Mouse (Mus musculus) midbrain, embryonic 16.5 days (tissue): ENCODE data around the gene Ipcef1. TPM values are rescaled to one million over a fixed set of nuclear protein-coding genes. Genes with fewer than 3 reads are reported as not detected.

ENCODE experiments used
- ATAC-seq: fragments of 200-750 bp; cut with Nextera tagmentation; 2 replicates; pipeline ENCODE4 v1.8.0; 2017; ENCODE audit warnings: moderate TSS enrichment
- H3K27ac ChIP-seq: fragments of 300-500 bp; sonication (generic); 2 replicates; pipeline ENCODE4 v1.5.1; 2014; ENCODE audit warnings: mild to moderate bottlenecking, low read length, mixed read lengths
- H3K27me3 ChIP-seq: fragments of 300-500 bp; sonication (generic); 2 replicates; pipeline ENCODE4 v1.6.1; 2014; ENCODE audit warnings: low read depth, low read length, mixed read lengths; ENCODE audit not compliant: control insufficient read depth, insufficient read depth
- H3K36me3 ChIP-seq: fragments of 300-500 bp; sonication (generic); 2 replicates; pipeline ENCODE4 v1.6.1; 2014; ENCODE audit warnings: mild to moderate bottlenecking, low read length, moderate library complexity, mixed read lengths; ENCODE audit not compliant: control insufficient read depth, insufficient read depth
- H3K4me1 ChIP-seq: fragments of 300-500 bp; sonication (generic); 2 replicates; pipeline ENCODE4 v1.6.1; 2014; ENCODE audit warnings: mild to moderate bottlenecking, low read length, mixed read lengths; ENCODE audit not compliant: control insufficient read depth, insufficient read depth
- H3K4me2 ChIP-seq: fragments of 300-500 bp; sonication (generic); 2 replicates; pipeline ENCODE4 v1.6.1; 2014; ENCODE audit warnings: mild to moderate bottlenecking, low read length, mixed read lengths
- H3K4me3 ChIP-seq: fragments of 300-500 bp; sonication (generic); 2 replicates; pipeline ENCODE4 v1.5.1; 2014; ENCODE audit warnings: low read depth, mild to moderate bottlenecking, low read length, moderate library complexity, mixed read lengths
- H3K9ac ChIP-seq: fragments of 300-500 bp; sonication (generic); 2 replicates; pipeline ENCODE4 v1.6.1; 2014; ENCODE audit warnings: low read depth, low read length, mixed read lengths
- H3K9me3 ChIP-seq: fragments of 300-500 bp; sonication (generic); replicated peaks from 2 replicates; pipeline ENCODE4 v1.6.1; 2014; ENCODE audit warnings: mild to moderate bottlenecking, low read length, mixed read lengths; ENCODE audit not compliant: control insufficient read depth, poor library complexity, severe bottlenecking
- whole genome bisulfite sequencing: fragments of 180-500 bp; shearing (Covaris S2); extraction: QIAGEN DNeasy Blood & Tissue Kit; methylation state at CpG from one replicate; pipeline ENCODE4 v1.1.7; 2014; 5-methylcytosine and 5-hydroxymethylcytosine counted together
- polyA plus RNA-seq: library from polyadenylated mRNA; unstranded; fragments of >200 nt; fragmentation: Nextera tagmentation; extraction: Ambion mirVana; gene quantifications from 2 replicates; pipeline ENCODE4 v1.2.1, GENCODE M21; 2015

Ipcef1 gene
- polyA plus RNA-seq, result 0.98 and 1.6 TPM in 2 replicates

GRCm38 (mm10) chr10:7052315-7053017 is at the start of gene Ipcef1:
Gene Ipcef1, minus strand, starts transcription at chr10:7052478.
- no peak within 1 kb of the TSS for H3K9ac ChIP-seq
- H3K36me3 ChIP-seq, result no peaks in the 10 kb centered on the region
- H3K27ac ChIP-seq, result peak within 1 kb of the TSS; percentile 26; the same call in 1 of the 2 replicates
- 13% methylated on average over 12 of the region's 12 CpGs for WGBS
- no peaks in the 10 kb centered on the region for H3K9me3 ChIP-seq
- ATAC-seq, result peak; percentile 68
- peak within 1 kb of the TSS; percentile 33 for H3K4me2 ChIP-seq
- H3K4me1 ChIP-seq, result peaks cover 7% of the 10 kb centered on the region
- H3K27me3 ChIP-seq, result no peaks in the 10 kb centered on the region
- H3K4me3 ChIP-seq, result no peak within 1 kb of the TSS

GRCm38 (mm10) chr10:7077971-7078370 is 25.7 kb upstream of the Ipcef1 start:
- ATAC-seq, result no peak
- H3K4me3 ChIP-seq, result no peak overlapping the region
- 97% methylated on average over 1 of the region's 1 CpGs for WGBS

GRCm38 (mm10) chr10:7077389-7077808 is 25.1 kb upstream of the Ipcef1 start:
- H3K4me1 ChIP-seq, result no peaks in the 10 kb centered on the region
- no peak for ATAC-seq
- H3K4me3 ChIP-seq, result no peak overlapping the region
- H3K36me3 ChIP-seq, result no peaks in the 10 kb centered on the region
- no peaks in the 10 kb centered on the region for H3K9me3 ChIP-seq
- 73% methylated on average over 7 of the region's 7 CpGs for WGBS
- H3K27ac ChIP-seq, result no peak overlapping the region
- no peak overlapping the region for H3K9ac ChIP-seq
- no peaks in the 10 kb centered on the region; the same call in 1 of the 2 replicates for H3K27me3 ChIP-seq
- no peak overlapping the region for H3K4me2 ChIP-seq

More at GRCm38 (mm10) chr10:7077971-7078370, 25.7 kb upstream of the Ipcef1 start:
- Histone ChIP-seq H3K27ac (no peak overlapping the region), H3K27me3 (no peaks in the 10 kb centered on the region; the same call in 1 of the 2 replicates), H3K4me2 (no peak overlapping the region), H3K9ac (no peak overlapping the region), H3K36me3 (no peaks in the 10 kb centered on the region), H3K9me3 (no peaks in the 10 kb centered on the region), H3K4me1 (no peaks in the 10 kb centered on the region)

GRCm38 (mm10) chr10:7076662-7077211 is 24.5 kb upstream of the Ipcef1 start:
- 52% methylated on average over 7 of the region's 8 CpGs for WGBS
- peak; percentile 65 for ATAC-seq
- H3K9ac ChIP-seq, result no peak overlapping the region
- no peaks in the 10 kb centered on the region for H3K4me1 ChIP-seq
- no peaks in the 10 kb centered on the region for H3K9me3 ChIP-seq
- H3K27ac ChIP-seq, result no peak overlapping the region
- H3K4me2 ChIP-seq, result 0 out of 2 replicates have a peak overlapping the region, but pooled peaks have one; percentile 9
- no peaks in the 10 kb centered on the region; the same call in 1 of the 2 replicates for H3K27me3 ChIP-seq
- no peaks in the 10 kb centered on the region for H3K36me3 ChIP-seq
- H3K4me3 ChIP-seq, result no peak overlapping the region

- H3K27me3 ChIP-seq, result no peaks in the 10 kb centered on the region; the same call in 1 of the 2 replicates
- 0 out of 2 replicates have a peak overlapping the region, but pooled peaks have one; percentile 9 for H3K4me2 ChIP-seq
- 19% methylated on average over 8 of the region's 8 CpGs for WGBS
These were observed 23.9 kb upstream of the Ipcef1 start for GRCm38 (mm10) chr10:7076201-7076600.

GRCm38 (mm10) chr10:7075661-7076060 is 23.4 kb upstream of the Ipcef1 start:
- ATAC-seq, result peak; percentile 34; the same call in 1 of the 2 replicates
- H3K27ac ChIP-seq, result no peak overlapping the region
- 95% methylated on average over 2 of the region's 2 CpGs for WGBS
- no peaks in the 10 kb centered on the region; the same call in 1 of the 2 replicates for H3K27me3 ChIP-seq
- no peak overlapping the region for H3K9ac ChIP-seq
- no peak overlapping the region for H3K4me3 ChIP-seq
- no peak overlapping the region for H3K4me2 ChIP-seq
- no peaks in the 10 kb centered on the region for H3K4me1 ChIP-seq
- no peaks in the 10 kb centered on the region for H3K9me3 ChIP-seq
- no peaks in the 10 kb centered on the region for H3K36me3 ChIP-seq

More at GRCm38 (mm10) chr10:7076201-7076600, 23.9 kb upstream of the Ipcef1 start:
- Histone ChIP-seq H3K36me3 (no peaks in the 10 kb centered on the region), H3K4me1 (no peaks in the 10 kb centered on the region), H3K9ac (no peak overlapping the region), H3K4me3 (no peak overlapping the region), H3K9me3 (no peaks in the 10 kb centered on the region), H3K27ac (no peak overlapping the region)
- peak; percentile 95 for ATAC-seq

GRCm38 (mm10) chr10:7074231-7074630 is 22.0 kb upstream of the Ipcef1 start:
- no peaks in the 10 kb centered on the region; the same call in 1 of the 2 replicates for H3K27me3 ChIP-seq
- H3K27ac ChIP-seq, result no peak overlapping the region
- peaks cover 7% of the 10 kb centered on the region; the same call in 1 of the 2 replicates for H3K4me1 ChIP-seq
- no peaks in the 10 kb centered on the region for H3K36me3 ChIP-seq
- 91% methylated on average over 2 of the region's 2 CpGs for WGBS
- no peak overlapping the region for H3K4me2 ChIP-seq
- no peaks in the 10 kb centered on the region for H3K9me3 ChIP-seq
- no peak overlapping the region for H3K9ac ChIP-seq
- no peak overlapping the region for H3K4me3 ChIP-seq
- ATAC-seq, result no peak

- no peak for ATAC-seq
- H3K9me3 ChIP-seq, result no peaks in the 10 kb centered on the region
- 87% methylated on average over 5 of the region's 5 CpGs for WGBS
These were observed 18.6 kb upstream of the Ipcef1 start for GRCm38 (mm10) chr10:7070924-7071323.

More at GRCm38 (mm10) chr10:7070924-7071323, 18.6 kb upstream of the Ipcef1 start:
- Histone ChIP-seq H3K27me3 (no peaks in the 10 kb centered on the region), H3K36me3 (no peaks in the 10 kb centered on the region), H3K4me3 (no peak overlapping the region), H3K9ac (no peak overlapping the region), H3K4me2 (no peak overlapping the region), H3K4me1 (peaks cover 7% of the 10 kb centered on the region; the same call in 1 of the 2 replicates), H3K27ac (no peak overlapping the region)
